Mouse (Mus musculus) kidney, adult 2 months (tissue): ENCODE measurements around the gene Fblim1.

Source experiments
- CTCF ChIP-seq: fragments of 200-500 bp; conservative IDR thresholded peaks from 2 replicates; pipeline ENCODE4 v1.5.1; 2011; ENCODE audit warnings: low read depth, mild to moderate bottlenecking, control low read depth, low read length, moderate library complexity, mixed read lengths; ENCODE audit not compliant: insufficient read depth, insufficient read length
- POLR2A ChIP-seq: fragments of 200-500 bp; IDR thresholded peaks from one replicate; pipeline ENCODE4 v1.6.1; 2011; ENCODE audit warnings: low read depth, low read length, control low read depth

DNA sequence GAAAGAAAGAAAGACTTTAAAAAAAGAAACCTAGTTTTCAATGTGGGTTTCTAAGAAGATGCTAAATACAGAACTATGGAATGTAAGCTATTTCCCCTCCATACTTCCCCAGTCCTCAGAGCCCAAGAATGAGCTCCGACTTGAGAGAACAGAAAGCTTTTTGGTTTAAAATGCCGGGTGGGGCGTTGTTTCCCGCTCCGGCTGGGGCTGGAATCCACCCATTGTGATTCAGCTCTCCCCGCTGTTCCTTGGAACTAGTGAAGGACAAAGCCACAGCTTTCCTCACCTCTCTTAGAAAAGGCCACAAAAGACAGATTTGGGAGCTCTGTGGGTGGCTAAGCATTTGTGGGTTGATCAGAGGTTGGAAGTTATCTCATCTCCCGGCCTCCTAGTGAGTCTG, 40.6 kb downstream of the Fblim1 start:
- TF ChIP-seq POLR2A (no peak), CTCF (no peak)
